Mouse (Mus musculus) liver (tissue): Measurements from ENCODE around the gene Col13a1.

ENCODE experiments used
- DNase-seq: peaks from one replicate; pipeline ENCODE4 v3.0.0-alpha.2; 2020; ENCODE audit warnings: mixed read lengths

Gene Col13a1

GRCm38 (mm10) chr10:61894564-61894963 lies 84.3 kb downstream of the Col13a1 start:
- DNase-seq: no peak

DNA sequence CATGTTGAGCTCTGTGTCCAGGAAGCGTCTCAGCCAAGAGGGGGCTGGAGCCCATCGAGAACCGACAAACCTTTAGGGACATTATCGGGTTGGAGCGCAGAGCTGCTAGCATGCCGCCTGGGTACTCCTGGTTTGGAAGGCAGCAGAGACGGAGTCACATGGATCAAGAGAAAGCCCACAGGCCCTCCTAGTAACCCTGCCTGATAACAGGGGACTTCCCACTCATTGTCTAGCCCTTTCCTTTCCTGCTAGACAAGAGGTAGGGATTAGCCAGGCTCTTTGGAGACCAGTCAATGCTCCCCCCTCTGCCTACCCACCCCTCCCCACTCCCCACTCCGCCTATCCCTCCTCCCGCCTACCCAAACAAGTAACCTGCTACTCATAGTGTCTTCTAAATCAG lies 87.8 kb downstream of the Col13a1 start:
- DNase-seq: no peak

DNA sequence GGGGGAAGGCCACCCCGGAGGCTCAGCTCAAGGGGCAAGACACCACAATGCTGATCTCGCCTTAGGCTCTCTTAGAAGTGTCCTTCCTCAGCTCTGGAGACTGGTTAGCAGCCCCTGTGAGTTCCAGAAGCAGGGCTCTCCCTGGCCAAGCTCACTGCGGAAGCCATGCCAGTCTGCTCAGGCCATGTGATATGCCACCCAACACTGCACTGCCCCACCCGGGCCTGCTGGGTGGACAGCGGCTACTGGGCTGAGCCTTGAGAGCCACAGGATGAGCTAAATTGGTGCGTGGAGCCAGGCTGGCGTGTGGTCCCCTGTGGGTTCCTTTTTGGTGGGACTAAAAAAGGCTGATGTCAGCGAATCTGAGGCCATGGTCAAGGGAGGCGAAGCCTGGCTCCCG lies 88.6 kb downstream of the Col13a1 start:
- DNase-seq: no peak

- peak; percentile 21 for DNase-seq
Measured at GRCm38 (mm10) chr10:61879427-61879826, 99.5 kb downstream of the Col13a1 start.

- DNase-seq: peak; percentile 71
Measured at GRCm38 (mm10) chr10:61877787-61878186, 101.1 kb downstream of the Col13a1 start.

DNA sequence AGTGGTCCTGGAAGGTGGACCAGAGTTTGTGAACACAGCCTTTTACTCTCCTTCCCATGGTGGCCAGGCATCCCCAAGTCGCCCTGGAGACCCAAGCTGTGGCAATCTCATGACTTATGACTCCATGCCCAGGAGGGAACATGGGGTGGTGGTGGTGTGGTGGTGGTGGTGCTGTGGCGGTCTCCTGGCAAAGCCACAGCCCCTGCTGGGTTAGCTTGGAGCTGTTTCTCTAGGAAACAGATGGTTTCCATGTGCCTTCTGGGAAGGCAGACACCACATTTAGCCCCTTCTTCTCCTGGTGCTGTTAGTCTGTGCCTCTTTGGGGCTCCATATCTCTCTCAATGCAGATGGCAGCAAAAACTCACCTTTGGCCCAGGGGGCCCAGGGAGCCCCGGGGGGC lies 109.1 kb downstream of the Col13a1 start:
- no peak for DNase-seq

GRCm38 (mm10) chr10:61866045-61866580 lies 112.8 kb downstream of the Col13a1 start:
- no peak for DNase-seq

DNA sequence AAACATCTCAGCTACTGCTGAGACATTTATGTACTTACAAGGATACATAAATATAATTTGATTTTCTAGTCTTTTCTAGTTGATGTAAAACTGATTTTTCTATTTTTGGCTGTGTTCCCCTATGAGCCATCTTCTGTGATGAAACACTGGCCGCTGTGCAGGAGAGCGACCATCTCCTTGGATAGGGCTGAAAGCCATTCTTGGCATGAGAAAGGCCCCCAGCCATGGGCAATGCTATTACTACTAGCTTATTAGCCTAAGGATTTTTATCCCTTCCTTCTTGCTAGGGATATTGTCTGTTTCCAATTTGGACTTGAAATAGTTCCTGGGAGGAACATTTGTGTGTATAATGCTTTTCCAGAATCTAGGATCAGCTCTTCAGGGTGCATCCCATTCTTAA lies 119.5 kb downstream of the Col13a1 start:
- no peak for DNase-seq

- no peak for DNase-seq
Measured at GRCm38 (mm10) chr10:61855139-61855675, 123.7 kb downstream of the Col13a1 start.

GRCm38 (mm10) chr10:61852824-61853223 lies 126.1 kb downstream of the Col13a1 start:
- DNase-seq: no peak

GRCm38 (mm10) chr10:61848553-61848952 lies 130.4 kb downstream of the Col13a1 start:
- DNase-seq: no peak

- no peak for DNase-seq
Measured at GRCm38 (mm10) chr10:61845476-61845875, 133.4 kb downstream of the Col13a1 start.

- no peak for DNase-seq
Measured at GRCm38 (mm10) chr10:61844475-61844874, 134.4 kb downstream of the Col13a1 start.

- no peak for DNase-seq
Measured at GRCm38 (mm10) chr10:61842261-61842660, 136.6 kb downstream of the Col13a1 start.

GRCm38 (mm10) chr10:61839326-61839725 lies 139.6 kb downstream of the Col13a1 start:
- DNase-seq: no peak

DNA sequence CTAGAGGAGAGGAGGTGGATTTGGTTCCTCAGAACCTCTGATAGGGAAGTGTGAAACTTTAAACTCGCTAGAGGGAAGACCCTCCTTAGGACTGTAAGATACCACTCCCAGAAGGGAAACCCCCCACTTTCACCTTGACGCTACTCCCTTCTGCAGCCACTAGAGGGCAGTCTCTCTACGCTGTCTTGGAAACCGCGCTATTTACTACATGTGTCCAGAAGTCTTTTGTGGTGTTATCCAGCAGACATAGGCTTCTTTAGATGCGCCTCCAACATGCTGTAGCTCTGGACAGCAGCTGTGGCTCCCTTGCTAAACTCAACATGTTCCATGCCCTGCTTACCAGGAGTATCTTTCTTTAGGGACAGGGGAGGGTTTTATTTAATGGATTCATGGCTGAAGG lies 140.1 kb downstream of the Col13a1 start:
- peak; percentile 13 for DNase-seq

- DNase-seq: no peak
Measured at GRCm38 (mm10) chr10:61837286-61837685, 141.6 kb downstream of the Col13a1 start.

DNA sequence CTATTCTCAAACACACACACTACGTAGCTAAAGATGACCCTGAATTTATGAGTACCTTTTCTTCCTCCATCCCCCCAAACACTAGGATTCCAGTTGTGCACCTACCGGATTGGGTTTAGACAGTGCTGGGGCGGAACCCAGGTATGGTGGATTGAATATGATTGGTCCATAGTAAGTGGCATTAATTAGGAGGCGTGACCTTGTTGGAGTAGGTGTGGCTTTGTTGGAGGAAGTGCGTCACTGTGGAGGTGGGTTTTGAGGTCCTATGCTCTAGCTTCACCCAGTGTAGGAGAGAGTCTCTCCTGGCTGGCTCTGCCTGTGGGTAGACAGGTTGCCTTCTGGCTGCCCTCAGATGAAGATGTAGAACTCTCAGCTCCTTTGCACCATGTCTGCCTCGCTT lies 144.6 kb downstream of the Col13a1 start:
- DNase-seq: no peak

DNA sequence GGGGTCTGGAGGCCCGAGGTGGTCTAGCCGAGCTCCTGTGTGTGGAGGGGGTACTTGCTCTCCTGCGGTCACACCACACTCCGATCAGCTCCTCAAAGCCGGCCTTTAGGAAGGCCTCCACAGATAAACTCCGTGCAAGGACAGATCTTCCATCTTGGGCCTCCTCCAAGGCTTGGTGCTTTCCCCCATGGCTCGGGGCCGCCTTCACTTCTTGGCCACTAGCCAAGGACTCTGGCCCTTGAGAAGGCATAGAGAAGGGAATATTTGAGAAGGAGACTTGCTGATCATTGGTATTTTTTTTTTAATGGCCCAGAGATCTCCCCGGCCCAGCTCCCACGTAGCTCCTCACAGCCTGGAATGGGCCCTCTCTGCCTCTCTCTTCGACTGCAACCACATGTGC lies 146.2 kb downstream of the Col13a1 start:
- DNase-seq: no peak

DNA sequence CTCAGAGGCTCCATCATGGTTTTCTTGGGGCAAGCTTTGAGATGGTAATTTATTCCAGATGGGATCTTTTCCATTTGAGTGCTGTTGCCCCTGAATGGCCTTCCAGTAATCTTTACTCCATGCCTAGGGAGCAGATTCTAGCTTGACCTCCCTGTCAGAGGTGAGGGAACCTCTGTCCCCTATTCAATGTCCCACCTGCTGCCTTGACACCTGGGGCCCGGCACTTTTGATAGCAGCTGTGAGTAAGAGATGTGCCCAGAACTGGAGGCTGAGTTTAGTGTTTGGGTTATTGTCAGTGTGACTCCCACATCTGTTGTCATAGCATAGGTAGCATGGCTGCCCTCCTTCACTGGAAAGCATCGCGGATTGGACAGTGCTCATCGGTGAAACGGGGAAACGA lies 147.2 kb downstream of the Col13a1 start:
- no peak for DNase-seq

- no peak for DNase-seq
Measured at GRCm38 (mm10) chr10:61831251-61831650, 147.7 kb downstream of the Col13a1 start.

DNA sequence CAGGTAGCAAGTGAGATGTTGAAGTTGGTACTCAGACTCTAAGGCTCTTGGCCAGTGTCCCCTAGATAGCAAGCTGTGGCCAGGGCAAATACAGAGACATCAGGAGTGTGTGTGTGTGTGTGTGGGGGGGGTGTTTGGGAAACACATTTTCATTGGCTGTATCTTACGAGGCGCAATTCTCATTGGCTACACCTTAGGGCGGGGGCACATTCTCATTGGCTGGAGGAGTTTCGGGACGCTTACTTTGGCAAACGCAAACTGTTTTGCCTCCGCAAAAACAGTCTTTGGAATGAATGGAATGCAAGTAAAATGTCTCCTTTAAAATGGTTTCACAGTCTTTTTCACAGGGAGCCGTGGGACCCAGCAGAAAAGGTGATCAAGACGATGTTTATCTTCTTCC lies 148.1 kb downstream of the Col13a1 start:
- no peak for DNase-seq

DNA sequence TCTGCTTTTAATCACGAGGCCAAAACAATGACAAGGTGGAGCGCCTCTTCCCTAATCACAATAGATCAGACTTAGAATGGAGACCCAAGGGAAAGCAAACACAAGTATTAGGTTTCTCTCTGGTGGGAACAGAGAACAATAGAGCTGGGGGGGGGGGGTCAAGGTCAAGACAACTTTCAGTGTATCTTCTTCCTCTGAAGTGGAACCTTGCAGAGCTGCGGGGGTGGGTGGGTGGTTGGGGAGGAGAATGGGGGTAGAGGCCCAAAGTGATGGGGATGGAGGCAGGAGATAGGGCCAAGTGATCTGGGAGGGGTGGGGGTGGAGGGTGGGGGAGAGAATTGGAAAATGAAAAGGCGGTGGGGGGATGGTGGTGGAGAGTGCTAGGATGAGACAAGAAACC lies 149.9 kb downstream of the Col13a1 start:
- no peak for DNase-seq

- no peak for DNase-seq
Measured at GRCm38 (mm10) chr10:61827950-61828936, 150.7 kb downstream of the Col13a1 start.
